Mouse (Mus musculus) heart, embryonic 11.5 days (tissue): ENCODE data around the gene S100a16. TPM values are rescaled to one million over a fixed set of nuclear protein-coding genes. Genes with fewer than 3 reads are reported as not detected.

Experiments
- ATAC-seq: fragments of 200-750 bp; cut with Nextera tagmentation; replicated peaks from 2 replicates; pipeline ENCODE4 v1.8.0; 2017; ENCODE audit warnings: moderate library complexity; ENCODE audit not compliant: insufficient number of reproducible peaks, low FRiP score, low TSS enrichment
- H3K27ac ChIP-seq: fragments of 300-500 bp; sonication (generic); 2 replicates; pipeline ENCODE4 v1.5.1; 2014; ENCODE audit warnings: mild to moderate bottlenecking, low read depth, low read length
- H3K27me3 ChIP-seq: fragments of 300-500 bp; sonication (generic); 2 replicates; pipeline ENCODE4 v1.6.1; 2014; ENCODE audit warnings: mild to moderate bottlenecking, low read length, mixed read lengths; ENCODE audit not compliant: control insufficient read depth, insufficient read depth
- H3K36me3 ChIP-seq: fragments of 300-500 bp; sonication (generic); 2 replicates; pipeline ENCODE4 v1.6.1; 2014; ENCODE audit warnings: mild to moderate bottlenecking, low read length, moderate library complexity, mixed read lengths; ENCODE audit not compliant: control insufficient read depth, insufficient read depth
- H3K4me1 ChIP-seq: fragments of 300-500 bp; sonication (generic); 2 replicates; pipeline ENCODE4 v1.6.1; 2014; ENCODE audit warnings: low read length; ENCODE audit not compliant: control insufficient read depth, insufficient read depth
- H3K4me2 ChIP-seq: fragments of 300-500 bp; sonication (generic); 2 replicates; pipeline ENCODE4 v1.6.1; 2014; ENCODE audit warnings: mild to moderate bottlenecking, moderate library complexity
- H3K4me3 ChIP-seq: fragments of 300-500 bp; sonication (generic); 2 replicates; pipeline ENCODE4 v1.5.1; 2014; ENCODE audit warnings: low read depth, low read length
- H3K9ac ChIP-seq: fragments of 300-500 bp; sonication (generic); 2 replicates; pipeline ENCODE4 v1.6.1; 2014; ENCODE audit warnings: mild to moderate bottlenecking, low read depth, low read length, moderate library complexity
- H3K9me3 ChIP-seq: fragments of 300-500 bp; sonication (generic); replicated peaks from 2 replicates; pipeline ENCODE4 v1.6.1; 2016; ENCODE audit warnings: low read length; ENCODE audit not compliant: control insufficient read depth
- WGBS: fragments of 180-500 bp; shearing (Covaris S2); extraction: QIAGEN DNeasy Blood & Tissue Kit; methylation state at CpG from one replicate; pipeline ENCODE4 v1.1.7; 2014; ENCODE audit not compliant: insufficient replicate concordance; 5-methylcytosine and 5-hydroxymethylcytosine counted together
- polyA plus RNA-seq: library from polyadenylated mRNA; unstranded; fragments of >200 nt; fragmentation: Nextera tagmentation; extraction: Ambion mirVana; gene quantifications from 2 replicates; pipeline ENCODE4 v1.2.1, GENCODE M21; 2014

Gene S100a16
- polyA plus RNA-seq, 1 experiment from 2014 or later: 28.4 TPM

DNA sequence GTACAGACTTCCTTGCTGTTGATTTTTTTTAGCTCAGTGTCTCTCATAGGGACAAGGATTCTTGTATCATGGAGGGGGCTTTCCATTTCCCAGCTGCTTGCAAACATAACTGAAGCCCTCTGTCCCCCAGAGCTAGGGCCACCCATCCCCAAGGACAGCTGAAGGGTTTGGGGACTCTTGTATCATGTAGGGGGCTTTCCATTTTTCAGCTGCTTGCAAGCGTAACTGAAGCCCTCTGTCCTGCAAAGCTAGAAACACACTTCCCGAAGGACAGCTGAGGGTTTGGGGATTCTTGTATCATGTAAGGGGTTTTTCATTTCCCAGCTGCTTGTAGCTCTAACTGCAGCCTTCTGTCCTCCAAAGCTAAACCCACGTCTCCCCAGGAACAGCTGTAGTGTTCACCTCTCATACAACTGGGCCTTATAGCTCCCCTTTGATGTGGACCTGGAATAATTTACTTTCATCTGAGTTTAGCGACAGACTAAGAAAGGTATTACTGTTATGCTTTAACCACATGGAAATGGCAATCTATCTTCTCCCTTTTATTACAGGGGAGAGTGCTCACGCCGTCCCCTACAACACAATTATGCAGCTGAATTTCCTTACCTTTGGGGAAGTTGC is 23.1 kb downstream of the S100a16 start, which contains the start of gene S100a3:
S100a3 (plus strand) TSS at position 571 of the 621 bp plus-strand sequence.
- ATAC-seq: no peak
- Histone ChIP-seq H3K4me1 (no peaks in the 10 kb centered on the region), H3K9ac (no peak within 1 kb of the TSS), H3K9me3 (no peaks in the 10 kb centered on the region), H3K4me3 (no peak within 1 kb of the TSS), H3K4me2 (no peak within 1 kb of the TSS), H3K27me3 (peaks cover 2% of the 10 kb centered on the region; the same call in 1 of the 2 replicates), H3K27ac (no peak within 1 kb of the TSS), H3K36me3 (no peaks in the 10 kb centered on the region)
- 73% methylated on average over 6 of the region's 6 CpGs for WGBS

DNA sequence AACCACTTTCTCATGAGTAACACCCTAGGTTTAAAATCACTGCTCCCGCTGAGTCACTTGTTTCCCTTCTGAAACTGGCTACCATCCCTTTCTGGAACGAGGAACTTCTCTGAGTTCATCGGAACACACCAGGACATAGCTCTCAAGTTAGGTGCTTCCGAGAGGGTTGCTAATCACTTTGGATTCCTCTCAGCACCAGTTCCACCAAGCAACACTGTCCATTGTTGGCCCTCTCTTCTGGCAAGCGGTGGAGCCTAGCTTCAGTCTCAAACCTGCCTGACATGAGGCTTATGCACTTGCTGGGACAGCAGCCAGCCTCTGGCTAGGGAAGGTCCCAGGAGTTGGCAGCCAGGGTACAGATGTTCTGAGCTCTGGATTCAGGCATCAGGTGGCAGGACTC is 37.6 kb downstream of the S100a16 start:
- H3K9me3 ChIP-seq: no peaks in the 10 kb centered on the region
- no peaks in the 10 kb centered on the region for H3K36me3 ChIP-seq
- 79% methylated on average over 5 of the region's 5 CpGs for WGBS
- H3K9ac ChIP-seq: no peak overlapping the region
- ATAC-seq: no peak
- H3K27ac ChIP-seq: no peak overlapping the region
- H3K4me2 ChIP-seq: no peak overlapping the region
- no peak overlapping the region for H3K4me3 ChIP-seq
- H3K27me3 ChIP-seq: no peaks in the 10 kb centered on the region
- H3K4me1 ChIP-seq: no peaks in the 10 kb centered on the region

DNA sequence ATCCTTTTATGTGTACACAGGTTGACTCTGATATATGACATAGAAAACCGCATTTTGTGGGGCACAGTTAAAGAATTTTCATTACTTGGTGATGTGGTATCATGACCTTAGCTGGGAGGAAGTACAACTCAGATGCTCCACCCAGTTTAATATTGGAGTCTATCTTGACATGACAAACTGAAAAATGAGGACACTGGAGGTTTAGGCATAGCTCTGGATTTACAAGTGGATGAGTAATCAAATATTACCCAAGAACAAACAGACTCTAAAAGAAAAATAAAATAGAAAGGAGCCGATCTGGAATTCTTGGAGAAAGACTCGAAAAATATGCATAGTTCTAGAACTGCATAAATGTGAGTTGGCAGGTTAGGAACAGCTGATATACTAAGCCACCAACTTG is 38.3 kb downstream of the S100a16 start:
- no peaks in the 10 kb centered on the region for H3K4me1 ChIP-seq
- no peaks in the 10 kb centered on the region for H3K27me3 ChIP-seq
- no peak overlapping the region for H3K9ac ChIP-seq
- no peak for ATAC-seq
- 76% methylated on average over 3 of the region's 3 CpGs for WGBS
- no peaks in the 10 kb centered on the region for H3K36me3 ChIP-seq
- H3K9me3 ChIP-seq: no peaks in the 10 kb centered on the region
- no peak overlapping the region for H3K4me2 ChIP-seq
- H3K4me3 ChIP-seq: no peak overlapping the region
- no peak overlapping the region for H3K27ac ChIP-seq

DNA sequence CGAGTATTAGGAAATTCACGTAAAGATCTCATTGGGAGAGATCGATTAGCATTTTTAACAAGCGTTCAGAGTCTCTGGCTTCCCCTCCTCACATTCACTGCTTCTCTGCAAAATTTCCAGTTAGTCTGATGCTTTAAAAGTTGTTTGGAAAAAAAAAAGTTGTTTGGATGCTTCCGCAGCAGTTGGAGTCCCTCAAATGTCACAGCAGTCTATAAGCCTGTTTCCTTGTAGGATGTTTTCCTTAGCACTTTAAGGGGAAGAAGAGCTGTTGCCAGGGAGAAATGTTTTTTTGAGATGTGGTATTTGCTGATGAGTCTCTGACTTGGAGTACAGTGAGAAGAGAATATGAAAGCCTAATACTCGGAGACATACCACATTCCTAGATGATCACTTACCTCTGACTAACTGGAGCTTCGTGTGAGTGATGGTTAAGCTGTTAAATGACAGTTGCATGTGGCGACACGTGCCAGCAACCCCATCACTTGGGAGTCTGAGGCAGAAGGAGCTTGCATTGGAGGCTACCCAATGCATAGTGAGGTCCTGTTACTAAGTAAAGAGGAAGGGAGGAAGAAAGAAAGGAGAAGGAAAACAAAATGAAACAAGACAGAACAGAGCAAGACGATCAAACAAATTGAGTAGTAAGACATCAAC is 39.4 kb downstream of the S100a16 start:
- H3K36me3 ChIP-seq: no peaks in the 10 kb centered on the region
- H3K4me2 ChIP-seq: no peak overlapping the region
- no peak overlapping the region for H3K9ac ChIP-seq
- no peak overlapping the region for H3K4me3 ChIP-seq
- H3K4me1 ChIP-seq: no peaks in the 10 kb centered on the region
- no peaks in the 10 kb centered on the region for H3K9me3 ChIP-seq
- 66% methylated on average over 10 of the region's 10 CpGs for WGBS
- no peak for ATAC-seq
- no peak overlapping the region for H3K27ac ChIP-seq
- H3K27me3 ChIP-seq: no peaks in the 10 kb centered on the region

DNA sequence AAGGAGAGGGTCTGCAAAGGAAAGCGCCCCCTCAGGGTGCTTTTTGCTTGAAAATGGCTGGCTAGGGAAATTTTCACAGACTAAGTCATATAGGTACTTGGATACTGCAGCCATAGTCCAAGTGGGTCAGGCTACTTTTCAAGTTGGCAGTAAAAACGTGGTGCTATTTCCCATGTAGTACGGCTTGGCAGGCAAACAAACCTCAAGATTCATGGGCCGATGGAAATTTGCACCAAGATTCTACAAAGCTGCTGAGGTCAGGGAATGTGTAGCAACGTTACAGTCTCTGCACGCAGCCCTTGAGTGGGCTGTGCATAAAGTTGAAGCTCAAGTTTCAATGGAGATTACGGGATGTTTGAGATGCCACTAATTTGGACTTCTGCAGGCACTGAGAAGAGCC is 42.4 kb downstream of the S100a16 start:
- H3K4me2 ChIP-seq: no peak overlapping the region
- no peaks in the 10 kb centered on the region for H3K27me3 ChIP-seq
- no peaks in the 10 kb centered on the region for H3K9me3 ChIP-seq
- no peak for ATAC-seq
- H3K9ac ChIP-seq: no peak overlapping the region
- no peak overlapping the region for H3K27ac ChIP-seq
- WGBS: 59% methylated on average over 7 of the region's 7 CpGs
- no peak overlapping the region for H3K4me3 ChIP-seq
- no peaks in the 10 kb centered on the region for H3K36me3 ChIP-seq
- H3K4me1 ChIP-seq: 0 out of 2 replicates have a peak, but pooled peaks cover 3% of the 10 kb centered on the region

DNA sequence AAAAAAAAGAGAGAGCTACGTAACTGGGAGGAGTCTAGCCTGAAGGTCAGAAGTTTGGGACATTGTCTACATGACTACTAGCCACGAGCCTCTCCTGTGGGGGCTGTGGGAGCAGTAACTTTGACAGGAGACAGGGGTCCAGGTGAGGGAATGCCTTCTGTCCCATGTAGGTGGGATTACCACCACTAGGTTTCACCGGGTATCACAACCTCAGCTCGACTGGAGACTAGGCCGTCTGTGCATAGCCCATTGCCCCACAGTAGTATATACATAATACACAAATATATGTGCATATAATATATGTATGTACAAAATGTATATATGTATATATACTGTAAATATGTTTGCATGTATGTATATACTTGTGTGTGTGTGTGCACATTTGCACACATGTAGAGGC is 44.1 kb downstream of the S100a16 start:
- no peak overlapping the region for H3K4me2 ChIP-seq
- no peaks in the 10 kb centered on the region for H3K27me3 ChIP-seq
- no peak for ATAC-seq
- H3K27ac ChIP-seq: no peak overlapping the region
- H3K4me1 ChIP-seq: 0 out of 2 replicates have a peak, but pooled peaks cover 3% of the 10 kb centered on the region
- no peak overlapping the region for H3K4me3 ChIP-seq
- no peak overlapping the region for H3K9ac ChIP-seq
- no peaks in the 10 kb centered on the region for H3K9me3 ChIP-seq
- H3K36me3 ChIP-seq: no peaks in the 10 kb centered on the region
- 90% methylated on average over 5 of the region's 5 CpGs for WGBS

DNA sequence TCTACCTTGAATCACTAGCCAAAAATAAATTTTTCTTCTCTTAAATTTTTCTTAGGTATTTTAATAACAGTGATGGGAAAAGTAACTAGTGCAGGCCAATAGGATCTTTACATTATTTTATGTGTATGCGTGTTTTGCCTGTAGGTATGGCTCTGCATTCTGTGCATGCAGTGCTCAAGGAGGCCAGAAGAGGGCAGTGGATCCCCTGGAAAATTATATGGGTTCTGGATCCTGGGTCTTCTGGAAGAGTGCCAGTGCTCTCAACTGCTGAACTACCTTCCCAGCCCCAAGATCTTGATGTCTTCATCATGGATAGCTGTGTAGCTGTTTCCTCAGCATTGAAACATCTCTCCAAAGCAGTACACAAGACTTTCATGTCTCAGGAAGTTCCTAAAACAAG is 45.1 kb downstream of the S100a16 start:
- H3K9me3 ChIP-seq: no peaks in the 10 kb centered on the region
- ATAC-seq: no peak
- no peak overlapping the region for H3K4me2 ChIP-seq
- H3K27me3 ChIP-seq: no peaks in the 10 kb centered on the region
- H3K27ac ChIP-seq: no peak overlapping the region
- H3K4me3 ChIP-seq: no peak overlapping the region
- H3K4me1 ChIP-seq: 0 out of 2 replicates have a peak, but pooled peaks cover 3% of the 10 kb centered on the region
- no peak overlapping the region for H3K9ac ChIP-seq
- 91% methylated on average over 1 of the region's 1 CpGs for WGBS
- H3K36me3 ChIP-seq: no peaks in the 10 kb centered on the region

DNA sequence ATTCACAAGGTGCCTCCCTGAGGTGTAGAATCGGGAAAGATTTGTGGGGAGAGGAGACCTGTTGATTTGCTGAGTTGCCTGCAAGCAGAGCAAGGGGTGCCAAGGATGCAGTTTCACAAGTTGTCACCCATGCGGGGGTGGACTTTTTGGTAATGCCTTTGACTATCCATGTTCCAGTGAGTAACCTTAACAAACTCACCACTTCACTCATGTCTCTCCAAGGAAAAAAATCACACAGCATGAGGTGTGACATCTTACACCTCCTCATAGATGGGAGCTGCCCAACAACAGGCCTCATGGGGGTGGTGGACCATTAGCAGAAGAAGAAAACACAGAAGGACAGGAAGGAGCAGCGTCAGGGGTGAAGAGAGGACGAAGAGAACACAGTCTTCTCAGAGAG is 45.5 kb downstream of the S100a16 start:
- H3K27me3 ChIP-seq: no peaks in the 10 kb centered on the region
- H3K27ac ChIP-seq: no peak overlapping the region
- no peak overlapping the region for H3K4me2 ChIP-seq
- no peaks in the 10 kb centered on the region for H3K36me3 ChIP-seq
- ATAC-seq: no peak
- no peaks in the 10 kb centered on the region for H3K9me3 ChIP-seq
- H3K4me1 ChIP-seq: 0 out of 2 replicates have a peak, but pooled peaks cover 3% of the 10 kb centered on the region
- no peak overlapping the region for H3K9ac ChIP-seq
- H3K4me3 ChIP-seq: no peak overlapping the region
- 72% methylated on average over 4 of the region's 4 CpGs for WGBS

DNA sequence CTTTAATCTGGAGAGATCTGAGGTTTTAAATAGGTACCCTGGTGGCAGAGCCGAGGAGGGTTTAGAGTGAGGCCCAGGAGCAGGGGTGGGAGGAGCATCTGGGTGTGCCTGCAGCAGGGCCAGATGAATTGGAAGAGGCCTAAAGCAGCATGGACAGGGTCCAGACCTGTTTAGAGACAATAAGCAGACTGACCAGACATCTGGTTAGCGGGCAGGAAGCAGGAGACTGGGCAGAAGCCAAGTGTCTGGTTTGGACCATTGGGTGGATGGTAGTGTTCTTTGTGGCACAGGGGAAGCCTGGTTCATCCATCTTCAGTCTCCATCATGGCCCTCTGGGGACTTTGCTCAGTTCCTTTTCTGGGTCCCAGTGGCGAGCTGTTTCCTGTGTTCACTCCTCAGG is 46.8 kb downstream of the S100a16 start:
- Histone ChIP-seq H3K36me3 (no peaks in the 10 kb centered on the region), H3K27me3 (no peaks in the 10 kb centered on the region), H3K9ac (no peak overlapping the region), H3K27ac (no peak overlapping the region), H3K4me2 (no peak overlapping the region), H3K4me3 (no peak overlapping the region), H3K4me1 (0 out of 2 replicates have a peak, but pooled peaks cover 3% of the 10 kb centered on the region), H3K9me3 (no peaks in the 10 kb centered on the region)
- no peak for ATAC-seq
- WGBS: 38% methylated on average over 3 of the region's 3 CpGs
